Mouse (Mus musculus) adrenal gland, postnatal 36 days (tissue): ENCODE measurements around the gene Rsg1. TPM values are rescaled to one million over a fixed set of nuclear protein-coding genes. Genes with fewer than 3 reads are reported as not detected.

Experiments
- DNase-seq, 2 experiments: peaks; one replicate each; pipeline ENCODE4 v3.0.0; 2021; ENCODE audit warnings: mixed read lengths in 1 of 2
- long read RNA-seq, 2 experiments: library from polyadenylated mRNA; stranded (forward); transcript quantifications; one replicate each; pipeline ENCODE4 v2.0.0; 2021; ENCODE audit warnings: borderline sequencing depth in 2 of 2
- total RNA-seq, 2 experiments: library from RNA; stranded (reverse); gene quantifications; 2 replicates each; pipeline ENCODE4 v1.2.3; 2021

Rsg1 gene
- total RNA-seq = 1 to 10 TPM in 1 of 2 experiments, under 1 TPM in 1; 0.96 to 1.2 TPM
- long read RNA-seq, experiment 1, partial matches to known transcripts = 0 of 2 reads
- long read RNA-seq, experiment 1, other reads (novel, unspliced or antisense) = 0 of 2 reads
- long read RNA-seq, experiment 2, partial matches to known transcripts = 0 of 2 reads
- long read RNA-seq, experiment 2, other reads (novel, unspliced or antisense) = 1 of 2 reads

- peak; percentile 95 for DNase-seq
Observed at GRCm38 (mm10) chr4:141213770-141214336, at the start of gene Rsg1. Gene Rsg1, plus strand, starts transcription at chr4:141213956.

GRCm38 (mm10) chr4:141165744-141166292 lies 47.9 kb upstream of the Rsg1 start:
- no peak for DNase-seq

DNA sequence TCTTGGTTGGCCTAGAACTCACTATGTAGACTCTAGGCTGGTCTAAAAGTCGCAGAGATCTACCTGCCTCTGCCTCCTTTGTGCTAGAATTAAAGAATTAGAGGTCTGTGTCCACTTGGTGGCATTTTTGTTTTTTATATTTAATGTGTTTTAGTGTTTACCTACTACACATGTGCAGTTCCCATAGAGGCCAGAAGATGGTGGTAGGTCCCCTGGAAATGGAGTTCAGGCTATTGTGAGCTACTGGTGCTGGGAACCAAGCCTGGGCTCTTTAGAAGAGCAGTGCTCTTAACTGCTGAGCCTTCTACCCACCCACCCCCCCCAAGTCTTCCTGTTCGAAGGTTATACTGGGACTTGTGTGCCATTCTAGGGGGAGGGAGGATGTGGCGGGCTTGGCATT lies 46.6 kb upstream of the Rsg1 start:
- no peak for DNase-seq

DNA sequence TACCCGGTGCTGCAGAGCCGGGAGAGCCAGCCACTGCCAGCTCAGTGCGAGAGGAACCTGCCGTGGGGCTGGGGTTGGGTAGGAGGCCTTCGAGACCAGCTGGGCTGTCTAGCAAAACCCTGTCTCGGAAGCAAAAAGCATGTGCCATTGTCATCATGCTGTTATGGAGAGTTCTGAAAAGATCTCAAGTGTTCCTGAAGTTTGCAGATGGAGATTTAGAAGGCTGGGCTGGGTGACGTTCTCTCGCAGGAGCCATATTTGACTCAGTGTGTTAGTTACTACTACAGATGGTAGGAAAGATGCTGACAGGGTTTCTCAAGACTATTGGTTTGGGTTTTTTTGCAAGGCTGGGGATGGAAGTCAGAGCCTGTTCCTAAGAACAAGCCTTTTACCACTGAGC lies 41.6 kb upstream of the Rsg1 start:
- DNase-seq = no peak

DNA sequence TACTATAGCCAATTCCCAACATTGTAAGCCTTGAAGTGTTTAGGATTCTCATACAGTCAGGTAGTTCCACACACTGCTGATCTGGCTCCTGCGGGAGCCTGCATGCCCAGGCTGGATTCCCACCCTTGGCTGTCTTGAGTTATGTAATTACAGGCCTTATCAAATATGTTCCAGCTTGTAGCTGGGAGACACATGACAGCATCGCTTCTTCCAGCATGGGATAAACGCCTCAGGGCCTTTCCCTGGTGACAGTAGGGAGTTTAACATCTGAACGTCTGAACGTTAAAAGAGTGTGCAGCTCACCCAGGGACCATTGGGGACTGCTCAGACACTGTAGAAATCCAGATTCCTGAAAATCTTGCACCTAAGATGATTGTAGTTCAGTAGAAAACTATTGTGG lies 38.0 kb upstream of the Rsg1 start:
- no peak for DNase-seq

GRCm38 (mm10) chr4:141176328-141176838 lies 37.4 kb upstream of the Rsg1 start:
- DNase-seq = peak in 1 of 2 experiments; percentile 34

DNA sequence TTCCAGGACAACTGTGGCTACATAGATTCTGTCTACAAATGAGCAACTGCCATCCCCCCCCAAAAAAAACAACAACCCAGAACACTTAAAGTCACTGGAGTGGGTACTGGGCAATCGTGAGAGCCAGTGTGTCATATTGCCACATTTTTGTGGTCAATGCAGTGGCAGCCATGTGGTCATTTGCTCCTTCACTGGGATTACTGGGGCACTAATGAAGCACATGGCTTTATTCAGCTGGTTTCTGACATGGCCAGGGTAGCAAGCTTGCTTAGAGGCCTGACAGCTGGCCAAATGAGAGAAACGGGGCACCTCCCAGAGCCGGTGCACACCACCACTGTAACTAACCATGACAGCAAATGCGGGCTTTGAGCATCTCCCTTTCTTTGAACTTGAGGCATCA lies 35.3 kb upstream of the Rsg1 start:
- no peak for DNase-seq

DNA sequence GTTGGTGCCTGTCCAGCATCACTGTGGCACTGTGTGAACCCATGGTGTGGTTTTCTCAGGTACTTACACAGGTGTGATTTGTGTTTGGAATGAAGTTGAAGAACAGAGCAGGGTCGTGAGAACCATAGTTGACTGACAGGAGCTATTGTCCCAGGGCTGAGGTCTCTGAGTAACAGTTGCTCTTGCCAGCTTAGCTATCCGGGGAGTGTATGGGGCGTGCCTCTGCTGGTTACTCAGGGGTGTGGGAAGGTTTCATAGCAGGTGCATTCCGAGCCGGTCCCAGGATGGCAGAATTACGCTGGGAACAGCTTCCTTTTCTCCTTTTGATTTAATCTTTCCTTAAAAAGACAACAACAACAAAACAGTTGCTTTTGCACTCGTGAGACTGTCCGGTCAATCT lies 32.9 kb upstream of the Rsg1 start:
- no peak for DNase-seq

GRCm38 (mm10) chr4:141181981-141182380 lies 31.8 kb upstream of the Rsg1 start:
- DNase-seq = no peak

GRCm38 (mm10) chr4:141183932-141184331 lies 29.8 kb upstream of the Rsg1 start:
- DNase-seq = no peak

DNA sequence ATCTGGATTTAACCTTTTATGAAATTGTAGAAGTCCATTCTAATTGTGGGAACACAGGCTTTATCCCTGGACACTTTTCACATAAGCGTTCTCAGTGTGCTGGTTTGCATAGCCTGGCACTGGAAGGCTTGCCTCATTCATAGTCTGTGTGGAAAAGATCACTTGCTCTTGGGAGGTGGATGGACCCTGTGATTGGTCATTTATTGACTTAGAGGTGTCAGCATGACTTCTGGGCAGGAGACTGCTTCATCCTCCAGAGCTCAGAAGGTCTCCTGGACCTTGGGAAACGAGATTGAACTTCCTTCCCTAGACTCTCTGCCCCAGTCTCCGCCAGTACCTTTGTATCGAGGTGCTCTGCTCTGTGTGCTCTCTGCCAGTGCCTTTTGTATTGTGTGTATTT lies 29.3 kb upstream of the Rsg1 start:
- no peak for DNase-seq

GRCm38 (mm10) chr4:141186923-141187836 lies 26.6 kb upstream of the Rsg1 start:
- no peak for DNase-seq

GRCm38 (mm10) chr4:141191294-141191693 lies 22.5 kb upstream of the Rsg1 start:
- DNase-seq = no peak

DNA sequence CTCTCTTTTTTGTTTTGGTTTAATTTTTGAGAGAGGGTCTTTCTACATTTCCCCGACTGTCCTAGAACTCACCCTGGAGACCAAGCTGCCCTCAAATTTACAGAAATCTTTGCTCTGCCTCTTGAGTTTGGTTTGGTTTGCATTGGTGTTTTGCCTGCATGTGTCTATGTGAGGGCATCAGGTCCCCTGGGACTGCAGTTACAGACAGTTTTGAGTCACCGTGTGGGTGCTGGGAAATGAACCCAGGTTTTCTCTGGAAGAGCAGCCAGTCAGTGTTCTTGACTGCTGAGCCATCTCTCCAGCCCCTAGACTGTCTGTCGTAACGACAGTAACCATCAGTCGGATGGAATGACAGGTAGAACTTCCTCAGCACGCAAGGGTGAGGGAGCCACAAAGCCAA lies 19.2 kb upstream of the Rsg1 start:
- no peak for DNase-seq

GRCm38 (mm10) chr4:141196981-141197685 lies 16.6 kb upstream of the Rsg1 start:
- DNase-seq = no peak

- DNase-seq = no peak
Observed at GRCm38 (mm10) chr4:141197686-141198035, 16.1 kb upstream of the Rsg1 start.

GRCm38 (mm10) chr4:141200906-141201305 lies 12.8 kb upstream of the Rsg1 start:
- DNase-seq = no peak

DNA sequence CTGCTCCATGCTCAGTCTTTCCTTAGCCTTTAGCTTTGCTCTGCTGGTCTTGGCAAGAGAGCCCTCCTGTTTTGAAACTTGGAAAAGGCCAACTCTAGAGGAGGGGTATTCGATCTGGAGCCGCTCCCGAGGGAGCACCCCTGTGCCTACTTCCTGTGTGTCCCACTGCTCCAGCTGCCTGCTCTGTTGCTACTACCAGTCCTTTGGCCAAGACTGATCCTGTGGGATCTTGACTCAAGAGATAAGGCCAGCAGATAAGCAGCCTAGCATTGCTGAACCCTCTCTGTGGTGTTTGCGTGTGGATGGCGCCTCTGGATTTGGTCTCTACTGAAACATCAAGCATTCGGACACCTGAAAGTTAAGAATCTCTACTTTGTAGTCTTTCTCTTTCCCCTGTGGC lies 11.6 kb upstream of the Rsg1 start:
- no peak for DNase-seq

DNA sequence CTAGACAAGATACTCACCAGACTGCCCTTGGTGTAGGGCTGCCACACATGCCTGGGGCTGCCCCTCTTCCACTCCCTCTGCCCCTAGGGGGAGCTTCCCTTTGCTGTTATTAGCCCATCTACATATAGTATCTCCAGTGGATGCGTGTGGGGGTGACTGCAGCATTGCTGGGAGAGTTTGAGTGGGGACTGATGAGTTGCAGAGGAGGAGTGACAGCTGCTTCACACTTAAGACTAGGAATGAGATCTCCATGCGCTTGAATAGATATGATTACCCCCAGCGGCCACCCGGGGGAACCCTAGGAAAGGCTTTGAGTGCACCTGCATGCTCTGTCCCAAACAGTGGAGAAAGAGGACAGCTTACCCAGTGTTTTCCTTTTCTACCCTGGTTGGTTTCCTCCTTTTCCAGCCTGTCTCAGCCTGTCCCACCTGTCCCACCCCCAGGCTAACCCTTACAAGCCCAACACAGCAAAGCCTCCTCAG lies 9.1 kb upstream of the Rsg1 start:
- peak; percentile 28 to 58 for DNase-seq

- DNase-seq = no peak
Observed at GRCm38 (mm10) chr4:141207081-141207480, 6.7 kb upstream of the Rsg1 start.

DNA sequence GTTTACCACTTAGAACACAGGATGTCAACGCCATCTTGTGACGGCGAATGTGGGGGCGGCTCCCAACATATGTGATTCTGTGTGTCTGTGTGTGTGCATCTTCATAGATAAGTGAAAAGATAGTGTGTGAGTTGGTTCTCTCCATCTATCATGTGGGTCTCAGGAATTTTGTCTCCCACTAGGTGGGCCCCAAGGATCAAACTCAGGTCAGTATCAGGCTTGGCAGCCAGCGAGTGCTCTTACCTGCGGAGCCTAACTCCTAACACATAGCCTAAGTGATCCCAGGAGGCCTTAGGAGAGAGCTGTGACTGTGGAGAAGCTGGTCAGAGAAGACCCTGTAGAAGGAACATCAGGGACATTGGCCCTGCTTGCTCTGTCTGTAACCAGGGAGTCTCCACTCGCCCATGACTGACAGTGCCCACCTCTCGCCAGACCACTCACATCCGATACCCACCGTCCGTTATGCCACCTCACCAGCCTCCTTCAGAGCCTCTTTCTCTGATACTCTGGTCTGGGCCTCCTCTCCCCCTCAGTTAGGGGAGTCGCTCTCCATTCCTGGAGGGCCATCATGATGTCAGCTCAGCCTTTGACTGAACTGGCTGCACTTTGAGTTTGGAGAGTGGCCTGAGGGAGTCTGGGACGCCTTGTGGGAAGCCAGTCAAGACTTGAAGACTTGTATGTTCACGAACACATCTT lies 3.1 kb upstream of the Rsg1 start:
- DNase-seq = no peak
